Mouse (Mus musculus) heart, postnatal 0 days (tissue): ENCODE measurements at regions not wholly inside any gene's neighbourhood (a gene's known extent, or its start where the extent isn't known, plus 50 kb on each side); places are given as distances from the start of the nearest gene placed in this dataset.

ENCODE experiments used
- ATAC-seq: fragments of 200-750 bp; cut with Nextera tagmentation; 2 replicates; pipeline ENCODE4 v1.8.0; 2017; ENCODE audit warnings: low read depth, moderate number of reproducible peaks, moderate library complexity; ENCODE audit not compliant: insufficient read depth
- DNase-seq: peaks from one replicate; pipeline ENCODE4 v3.0.0-alpha.2; 2016; ENCODE audit warnings: low spot score
- H3K27ac ChIP-seq: fragments of 300-500 bp; sonication (generic); 2 replicates; pipeline ENCODE4 v1.5.1; 2014; ENCODE audit warnings: low read depth, mild to moderate bottlenecking
- H3K27me3 ChIP-seq: fragments of 300-500 bp; sonication (generic); 2 replicates; pipeline ENCODE4 v1.6.1; 2014; ENCODE audit warnings: low read length, mixed read lengths; ENCODE audit not compliant: control insufficient read depth, insufficient read depth
- H3K36me3 ChIP-seq: fragments of 300-500 bp; sonication (generic); replicated peaks from 2 replicates; pipeline ENCODE4 v1.6.1; 2014; ENCODE audit warnings: low read length, mixed read lengths; ENCODE audit not compliant: control insufficient read depth, insufficient read depth
- H3K4me1 ChIP-seq: fragments of 300-500 bp; sonication (generic); 2 replicates; pipeline ENCODE4 v1.6.1; 2014; ENCODE audit warnings: antibody characterized with exemption; ENCODE audit not compliant: control insufficient read depth, insufficient read depth
- H3K4me2 ChIP-seq: fragments of 300-500 bp; sonication (generic); 2 replicates; pipeline ENCODE4 v1.6.1; 2014; ENCODE audit warnings: low read depth, mild to moderate bottlenecking, low read length, moderate library complexity
- H3K4me3 ChIP-seq: fragments of 300-500 bp; sonication (generic); 2 replicates; pipeline ENCODE4 v1.5.1; 2014; ENCODE audit warnings: low read depth, low read length
- H3K9ac ChIP-seq: fragments of 300-500 bp; sonication (generic); replicated peaks from 2 replicates; pipeline ENCODE4 v1.6.1; 2014; ENCODE audit warnings: low read depth, low read length, mixed read lengths
- H3K9me3 ChIP-seq: fragments of 300-500 bp; sonication (generic); replicated peaks from 2 replicates; pipeline ENCODE4 v1.6.1; 2016; ENCODE audit warnings: low read length; ENCODE audit not compliant: control insufficient read depth
- CTCF ChIP-seq: IDR thresholded peaks from 2 replicates; pipeline ENCODE4 v1.5.1; 2016; ENCODE audit warnings: antibody characterized with exemption, control low read depth, low read depth
- EP300 ChIP-seq: IDR thresholded peaks from 2 replicates; pipeline ENCODE4 v1.6.1; 2016; ENCODE audit warnings: antibody characterized with exemption, low read depth
- WGBS: fragments of 180-500 bp; shearing (Covaris S2); extraction: QIAGEN DNeasy Blood & Tissue Kit; methylation state at CpG from one replicate; pipeline ENCODE4 v1.1.7; 2014; 5-methylcytosine and 5-hydroxymethylcytosine counted together

DNA sequence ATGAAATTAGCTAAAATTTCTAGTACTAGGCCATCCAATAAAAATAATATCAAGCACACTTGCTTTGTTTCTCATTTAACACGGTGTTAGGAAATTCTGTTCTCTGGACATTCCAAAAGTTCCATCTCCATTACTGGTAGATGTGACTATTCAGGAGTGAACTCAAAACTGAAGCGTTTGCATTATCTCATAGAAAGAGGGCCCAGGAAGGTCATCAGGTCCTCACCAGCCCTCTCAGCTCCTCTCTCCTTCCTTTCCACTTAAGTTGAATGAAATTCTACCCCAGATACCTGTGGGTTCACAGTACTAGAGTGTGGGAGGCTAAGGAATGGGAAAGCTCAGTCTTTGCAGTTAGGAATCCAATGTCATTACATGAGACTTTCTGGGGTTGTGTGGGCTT, 185.2 kb upstream of the Adgrl4 start:
- Histone ChIP-seq H3K36me3 (no peaks in the 10 kb centered on the region), H3K27ac (no peak overlapping the region), H3K27me3 (no peaks in the 10 kb centered on the region), H3K4me3 (no peak overlapping the region), H3K4me2 (no peak overlapping the region), H3K9me3 (0 out of 2 replicates have a peak, but pooled peaks cover 3% of the 10 kb centered on the region), H3K4me1 (no peaks in the 10 kb centered on the region), H3K9ac (no peak overlapping the region)
- DNase-seq = no peak
- 44% methylated on average over 2 of the region's 2 CpGs for WGBS
- ATAC-seq = no peak
- no peak for TF ChIP-seq CTCF
- TF ChIP-seq EP300 = no peak

- Histone ChIP-seq H3K27ac (no peak overlapping the region), H3K36me3 (no peaks in the 10 kb centered on the region), H3K9ac (no peak overlapping the region), H3K4me2 (no peak overlapping the region), H3K4me3 (no peak overlapping the region), H3K4me1 (no peaks in the 10 kb centered on the region), H3K9me3 (no peaks in the 10 kb centered on the region), H3K27me3 (no peaks in the 10 kb centered on the region)
- ATAC-seq (no peak), DNase-seq (no peak)
- WGBS = 63% methylated on average over 3 of the region's 3 CpGs
- TF ChIP-seq CTCF = no peak
- TF ChIP-seq EP300 = no peak
Measured at GRCm38 (mm10) chr3:151262821-151263220, 174.9 kb upstream of the Adgrl4 start.

DNA sequence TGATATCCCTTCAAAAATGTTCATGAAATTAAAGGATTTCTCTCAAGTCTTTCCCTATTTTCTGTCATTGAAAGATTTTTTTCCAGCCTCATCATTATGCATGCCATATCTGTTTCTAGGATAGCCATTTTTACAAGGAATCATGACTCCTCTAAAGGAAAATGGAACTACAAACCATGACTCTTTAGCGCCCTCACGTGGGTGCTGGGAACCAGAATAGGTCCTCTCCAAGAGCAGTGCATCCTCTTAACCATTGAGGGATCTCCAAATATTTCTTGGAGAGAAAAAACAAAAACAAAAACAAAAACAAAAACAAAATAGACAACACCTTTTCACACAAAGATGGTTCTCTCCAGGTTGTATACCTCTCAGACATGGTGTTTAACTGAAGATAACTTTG, 172.0 kb upstream of the Adgrl4 start:
- no peak overlapping the region for H3K27ac ChIP-seq
- ATAC-seq = no peak

DNA sequence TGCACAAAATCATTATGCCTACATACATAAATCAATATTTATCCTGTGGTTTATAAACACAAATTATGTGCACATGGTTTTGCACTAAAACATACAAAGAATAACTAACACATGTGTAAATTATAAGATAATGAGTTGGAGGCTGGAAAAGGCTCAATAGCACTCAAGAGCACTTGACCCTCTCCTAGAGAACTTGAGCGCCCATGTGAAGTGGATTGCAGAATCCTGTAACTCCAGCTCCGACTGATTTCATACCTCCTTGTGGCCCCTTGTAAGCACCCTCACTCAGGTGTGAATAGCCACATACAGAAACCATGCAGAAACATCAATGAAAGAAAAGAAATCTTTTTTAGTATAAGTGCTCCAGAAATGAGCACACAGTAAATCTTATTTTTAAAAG, 168.2 kb upstream of the Adgrl4 start:
- TF ChIP-seq EP300 (no peak), CTCF (no peak)
- Histone ChIP-seq H3K4me3 (no peak overlapping the region), H3K9ac (no peak overlapping the region), H3K27me3 (no peaks in the 10 kb centered on the region), H3K4me2 (no peak overlapping the region), H3K4me1 (no peaks in the 10 kb centered on the region), H3K36me3 (no peaks in the 10 kb centered on the region), H3K27ac (no peak overlapping the region), H3K9me3 (no peaks in the 10 kb centered on the region)
- no peak for ATAC-seq
- DNase-seq = no peak
- 58% methylated on average over 2 of the region's 2 CpGs for WGBS

More for the DNA sequence above, 172.0 kb upstream of the Adgrl4 start:
- TF ChIP-seq EP300 (no peak), CTCF (no peak)
- no peak overlapping the region for H3K4me3 ChIP-seq
- DNase-seq = no peak
- WGBS = 30% methylated on average over 2 of the region's 2 CpGs
- no peaks in the 10 kb centered on the region for H3K9me3 ChIP-seq
- no peaks in the 10 kb centered on the region for H3K27me3 ChIP-seq
- H3K4me2 ChIP-seq = no peak overlapping the region
- no peaks in the 10 kb centered on the region for H3K36me3 ChIP-seq
- H3K4me1 ChIP-seq = no peaks in the 10 kb centered on the region
- no peak overlapping the region for H3K9ac ChIP-seq

- Histone ChIP-seq H3K9ac (no peak overlapping the region), H3K4me3 (no peak overlapping the region), H3K4me1 (no peaks in the 10 kb centered on the region), H3K9me3 (no peaks in the 10 kb centered on the region), H3K36me3 (no peaks in the 10 kb centered on the region), H3K4me2 (no peak overlapping the region), H3K27ac (no peak overlapping the region), H3K27me3 (no peaks in the 10 kb centered on the region)
- ATAC-seq (no peak), DNase-seq (no peak)
- TF ChIP-seq CTCF (no peak), EP300 (no peak)
- 84% methylated on average over 1 of the region's 1 CpGs for whole genome bisulfite sequencing
Measured at GRCm38 (mm10) chr3:151283829-151284228, 153.9 kb upstream of the Adgrl4 start.

DNA sequence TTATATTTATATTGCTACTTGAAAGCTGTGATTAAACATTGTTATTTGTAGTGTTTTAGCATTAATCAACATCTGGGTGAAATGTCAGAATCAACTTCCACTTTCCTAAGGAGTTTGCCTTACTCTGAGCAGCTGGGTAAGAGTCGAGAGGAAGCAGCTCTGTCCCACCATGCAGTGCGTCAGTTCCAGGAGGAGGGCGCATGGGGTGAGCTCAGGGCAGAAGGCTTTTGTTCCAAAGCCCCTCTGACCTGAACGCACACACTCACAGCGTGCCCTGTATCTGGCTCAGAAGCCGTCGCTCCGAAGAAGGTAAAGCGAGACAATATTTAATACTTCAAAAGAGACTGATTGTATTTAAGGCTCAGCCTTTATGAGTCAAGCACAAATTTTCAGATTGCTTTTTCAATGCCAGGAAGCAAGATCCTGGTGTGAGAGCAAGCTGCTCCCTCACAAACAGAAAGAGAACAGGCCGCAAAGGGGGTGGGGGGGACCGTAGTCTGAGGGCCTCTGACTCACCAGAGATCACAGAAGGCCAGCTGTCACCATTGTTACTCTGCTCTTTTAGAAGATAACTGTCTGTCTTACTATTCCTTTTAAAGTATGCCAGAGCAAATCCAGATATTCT, 143.6 kb upstream of the Adgrl4 start:
- Histone ChIP-seq H3K4me1 (no peaks in the 10 kb centered on the region), H3K9me3 (no peaks in the 10 kb centered on the region), H3K27ac (peak overlapping the region; percentile 50), H3K36me3 (no peaks in the 10 kb centered on the region), H3K4me2 (peak overlapping the region; percentile 7; the same call in 1 of the 2 replicates), H3K4me3 (no peak overlapping the region), H3K9ac (no peak overlapping the region), H3K27me3 (no peaks in the 10 kb centered on the region)
- DNase-seq (peak; percentile 23), ATAC-seq (peak; percentile 69; the same call in 1 of the 2 replicates)
- no peak for TF ChIP-seq CTCF
- no peak for TF ChIP-seq EP300
- 37% methylated on average over 11 of the region's 11 CpGs for WGBS
